Mouse (Mus musculus) small intestine, adult 2 months (tissue): ENCODE measurements around the gene Ube4a.

Source experiments
- CTCF ChIP-seq: fragments of 200-500 bp; IDR thresholded peaks from 2 replicates; pipeline ENCODE4 v1.5.1; 2012; ENCODE audit warnings: low read depth, mild to moderate bottlenecking, control low read depth, inconsistent platforms, low read length, moderate library complexity, mixed read lengths; ENCODE audit not compliant: insufficient replicate concordance, insufficient read length; ENCODE audit errors: extremely low read depth
- POLR2A ChIP-seq: fragments of 200-500 bp; IDR thresholded peaks from 2 replicates; pipeline ENCODE4 v1.6.1; 2012; ENCODE audit warnings: low read depth, mild to moderate bottlenecking, control low read depth, inconsistent platforms, low read length, moderate library complexity

DNA sequence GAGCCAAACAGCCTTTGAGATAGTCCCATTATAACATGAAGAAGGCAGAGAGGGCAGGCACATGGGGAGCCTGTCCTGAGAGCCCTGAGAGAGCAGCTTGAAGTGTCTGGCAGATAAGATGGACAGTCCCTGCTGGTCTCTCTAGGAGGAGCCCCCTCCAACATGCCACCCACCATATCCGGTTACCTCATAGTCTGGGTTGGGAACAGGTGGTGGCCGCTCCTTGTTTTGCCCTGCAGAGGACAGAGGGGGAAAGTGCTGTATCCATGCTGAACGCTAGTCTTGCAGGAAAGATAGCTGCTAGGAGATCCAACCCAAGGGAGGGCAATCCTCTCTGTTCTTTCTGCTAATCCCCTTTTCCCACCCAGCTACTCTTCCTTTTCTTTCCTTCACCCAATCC lies 34.8 kb upstream of the Ube4a start:
- no peak for TF ChIP-seq POLR2A
- TF ChIP-seq CTCF: no peak
